Mouse (Mus musculus) limb, embryonic 13.5 days (tissue): ENCODE data around the gene Rtl10. TPM values are rescaled to one million over a fixed set of nuclear protein-coding genes. Genes with fewer than 3 reads are reported as not detected.
A peak's percentile ranks its signal among the peaks of the same experiment; 100 is the strongest.
"Not testable (repeated sequence)": the region's sequence is repeated elsewhere in the genome, so short reads cannot be mapped to it uniquely, and the experiment has no call there.

Source experiments
- ATAC-seq: fragments of 200-750 bp; cut with Nextera tagmentation; 2 replicates; pipeline ENCODE4 v1.8.0; 2017; ENCODE audit warnings: low read depth, moderate number of reproducible peaks, moderate TSS enrichment; ENCODE audit not compliant: low FRiP score
- H3K27ac ChIP-seq: fragments of 300-500 bp; sonication (generic); 2 replicates; pipeline ENCODE4 v1.5.1; 2015; ENCODE audit warnings: inconsistent platforms, mild to moderate bottlenecking, moderate library complexity
- H3K27me3 ChIP-seq: fragments of 300-500 bp; sonication (generic); 2 replicates; pipeline ENCODE4 v1.6.1; 2015; ENCODE audit warnings: mild to moderate bottlenecking, inconsistent platforms
- H3K36me3 ChIP-seq: fragments of 300-500 bp; sonication (generic); 2 replicates; pipeline ENCODE4 v1.6.1; 2015; ENCODE audit warnings: inconsistent platforms, mild to moderate bottlenecking, moderate library complexity
- H3K4me1 ChIP-seq: fragments of 300-500 bp; sonication (generic); 2 replicates; pipeline ENCODE4 v1.6.1; 2015; ENCODE audit warnings: inconsistent platforms
- H3K4me2 ChIP-seq: fragments of 300-500 bp; sonication (generic); replicated peaks from 2 replicates; pipeline ENCODE4 v1.6.1; 2015; ENCODE audit warnings: inconsistent platforms, mild to moderate bottlenecking, moderate library complexity
- H3K4me3 ChIP-seq: fragments of 300-500 bp; sonication (generic); 2 replicates; pipeline ENCODE4 v1.5.1; 2015; ENCODE audit warnings: moderate library complexity, mild to moderate bottlenecking, inconsistent platforms
- H3K9ac ChIP-seq: fragments of 300-500 bp; sonication (generic); 2 replicates; pipeline ENCODE4 v1.6.1; 2015; ENCODE audit warnings: mild to moderate bottlenecking, inconsistent platforms
- H3K9me3 ChIP-seq: fragments of 300-500 bp; sonication (generic); 2 replicates; pipeline ENCODE4 v1.6.1; 2016; ENCODE audit warnings: inconsistent platforms
- WGBS: fragments of 180-500 bp; shearing (Covaris S2); methylation state at CpG from one replicate; pipeline ENCODE4 v1.1.7; 2015; 5-methylcytosine and 5-hydroxymethylcytosine counted together
- polyA plus RNA-seq: library from polyadenylated mRNA; unstranded; fragments of >200 nt; fragmentation: Nextera tagmentation; extraction: Ambion mirVana; gene quantifications from 2 replicates; pipeline ENCODE4 v1.2.1, GENCODE M21; 2015

The Rtl10 gene
- polyA plus RNA-seq, 1 experiment from 2014 or later: 5.9 TPM

DNA sequence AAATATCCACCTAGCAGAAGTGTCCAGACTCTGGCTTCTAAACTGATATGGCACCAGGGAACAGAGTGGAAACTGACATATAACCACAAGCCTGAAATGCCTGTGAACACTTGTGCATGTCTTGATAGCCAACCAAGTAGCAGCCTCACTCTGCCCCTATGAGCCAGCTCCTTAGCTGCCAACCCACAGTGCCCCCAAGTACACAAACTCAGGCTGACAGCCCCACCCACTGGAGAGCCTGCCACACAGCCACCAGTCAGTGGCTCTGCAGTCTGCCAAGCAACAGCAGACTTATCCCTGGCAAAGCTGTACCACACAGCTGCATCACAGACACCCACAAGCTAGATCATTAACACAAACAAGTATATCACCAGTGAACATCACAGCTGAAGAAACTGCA lies 19.4 kb downstream of the Rtl10 start:
- no peak for ATAC-seq
- Histone ChIP-seq H3K4me3 (no peak overlapping the region), H3K27ac (no peak overlapping the region), H3K9ac (no peak overlapping the region), H3K4me1 (no peaks in the 10 kb centered on the region), H3K4me2 (no peak overlapping the region), H3K36me3 (no peaks in the 10 kb centered on the region), H3K27me3 (no peaks in the 10 kb centered on the region), H3K9me3 (no peaks in the 10 kb centered on the region)

GRCm38 (mm10) chr16:18523563-18524245 lies 25.0 kb downstream of the Rtl10 start:
- H3K27me3 ChIP-seq: no peaks in the 10 kb centered on the region
- H3K36me3 ChIP-seq: peaks cover 4% of the 10 kb centered on the region; the same call in 1 of the 2 replicates
- no peaks in the 10 kb centered on the region for H3K4me1 ChIP-seq
- no peak overlapping the region for H3K27ac ChIP-seq
- no peak overlapping the region for H3K4me2 ChIP-seq
- H3K4me3 ChIP-seq: no peak overlapping the region
- no peaks in the 10 kb centered on the region for H3K9me3 ChIP-seq
- ATAC-seq: no peak
- no peak overlapping the region for H3K9ac ChIP-seq
- WGBS: 90% methylated on average over 8 of the region's 8 CpGs

GRCm38 (mm10) chr16:18528656-18529055 lies 30.0 kb downstream of the Rtl10 start:
- H3K9me3 ChIP-seq: peaks cover 7% of the 10 kb centered on the region
- no peaks in the 10 kb centered on the region for H3K27me3 ChIP-seq
- H3K4me1 ChIP-seq: no peaks in the 10 kb centered on the region
- peaks cover 4% of the 10 kb centered on the region; the same call in 1 of the 2 replicates for H3K36me3 ChIP-seq
- H3K4me2 ChIP-seq: no peak overlapping the region
- 90% methylated on average over 5 of the region's 5 CpGs for WGBS
- H3K9ac ChIP-seq: no peak overlapping the region
- ATAC-seq: no peak
- H3K27ac ChIP-seq: no peak overlapping the region
- no peak overlapping the region for H3K4me3 ChIP-seq

DNA sequence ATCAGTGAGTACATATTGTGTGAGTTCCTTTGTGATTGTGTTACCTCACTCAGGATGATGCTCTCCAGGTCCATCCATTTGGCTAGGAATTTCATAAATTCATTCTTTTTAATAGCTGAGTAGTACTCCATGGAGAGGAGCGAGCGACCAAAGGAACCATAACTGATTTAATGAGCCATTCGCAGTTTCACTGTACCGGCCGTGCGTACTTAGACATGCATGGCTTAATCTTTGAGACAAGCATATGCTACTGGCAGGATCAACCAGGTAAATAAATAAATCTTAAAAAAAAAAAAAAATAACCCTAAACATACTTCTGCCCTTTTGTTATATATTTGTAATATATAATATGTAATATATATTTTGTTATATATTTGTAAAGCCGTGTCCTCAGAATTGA lies 34.4 kb downstream of the Rtl10 start:
- not testable (repeated sequence) for H3K27me3 ChIP-seq, H3K36me3 ChIP-seq, H3K4me1 ChIP-seq, H3K9ac ChIP-seq, H3K4me2 ChIP-seq, H3K27ac ChIP-seq, H3K4me3 ChIP-seq, H3K9me3 ChIP-seq
- WGBS: 92% methylated on average over 7 of the region's 7 CpGs
- ATAC-seq: peak; percentile 99

DNA sequence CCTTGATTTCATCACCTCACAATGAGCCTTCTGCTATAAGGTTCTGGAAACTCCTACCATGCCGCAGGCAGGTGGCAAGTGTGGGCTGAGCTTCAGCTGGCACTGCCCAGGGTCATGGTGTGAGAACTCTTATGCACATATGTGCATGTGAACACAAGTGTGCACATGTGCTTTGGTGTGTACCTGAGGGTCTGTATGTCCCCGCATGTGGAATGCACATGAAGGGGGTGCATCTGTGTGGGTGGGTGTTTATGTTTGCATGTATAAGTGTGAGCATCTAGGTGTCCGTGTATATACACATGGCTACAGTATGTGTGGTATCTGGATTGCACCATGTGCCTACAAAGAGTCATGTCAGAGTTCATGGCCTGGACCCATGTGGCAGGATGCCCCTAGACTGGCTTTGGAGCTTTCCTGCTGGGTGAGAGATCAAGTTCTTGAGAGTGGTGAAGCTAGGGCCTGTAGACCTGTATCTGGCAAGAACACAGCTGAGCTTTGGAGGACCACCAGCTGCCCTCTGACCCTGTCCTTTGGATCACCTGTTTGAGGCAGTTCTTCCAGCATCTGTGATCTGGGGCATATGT lies 38.8 kb downstream of the Rtl10 start:
- WGBS: 87% methylated on average over 3 of the region's 3 CpGs
- no peak for ATAC-seq
- Histone ChIP-seq H3K4me3 (no peak overlapping the region), H3K4me1 (peaks cover 11% of the 10 kb centered on the region; the same call in 1 of the 2 replicates), H3K9me3 (no peaks in the 10 kb centered on the region), H3K36me3 (no peaks in the 10 kb centered on the region), H3K27ac (no peak overlapping the region), H3K9ac (no peak overlapping the region), H3K27me3 (no peaks in the 10 kb centered on the region), H3K4me2 (no peak overlapping the region)

DNA sequence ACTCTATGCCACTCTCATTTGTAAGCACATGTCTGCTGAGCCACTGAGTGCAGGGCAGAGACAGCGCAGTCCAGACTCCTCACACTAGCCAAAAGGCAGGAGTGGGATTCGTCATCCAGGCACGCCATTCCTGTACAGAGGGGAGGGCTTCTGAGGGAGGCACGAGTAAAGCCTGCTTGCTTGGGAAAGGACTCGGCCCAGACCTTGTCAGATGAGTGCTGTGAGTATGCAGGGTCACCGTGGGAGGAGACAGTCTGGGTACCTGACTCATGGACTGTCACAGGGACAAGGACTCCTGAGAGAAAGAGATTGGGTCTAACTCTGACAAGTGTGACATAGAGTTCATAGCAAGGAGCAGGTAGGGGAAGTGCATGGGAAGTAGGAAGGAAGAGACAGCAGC lies 40.6 kb downstream of the Rtl10 start:
- H3K4me1 ChIP-seq: peaks cover 11% of the 10 kb centered on the region; the same call in 1 of the 2 replicates
- H3K9me3 ChIP-seq: no peaks in the 10 kb centered on the region
- H3K4me2 ChIP-seq: no peak overlapping the region
- WGBS: 63% methylated on average over 6 of the region's 6 CpGs
- H3K36me3 ChIP-seq: no peaks in the 10 kb centered on the region
- ATAC-seq: no peak
- no peak overlapping the region for H3K9ac ChIP-seq
- H3K27ac ChIP-seq: no peak overlapping the region
- no peaks in the 10 kb centered on the region for H3K27me3 ChIP-seq
- no peak overlapping the region for H3K4me3 ChIP-seq

DNA sequence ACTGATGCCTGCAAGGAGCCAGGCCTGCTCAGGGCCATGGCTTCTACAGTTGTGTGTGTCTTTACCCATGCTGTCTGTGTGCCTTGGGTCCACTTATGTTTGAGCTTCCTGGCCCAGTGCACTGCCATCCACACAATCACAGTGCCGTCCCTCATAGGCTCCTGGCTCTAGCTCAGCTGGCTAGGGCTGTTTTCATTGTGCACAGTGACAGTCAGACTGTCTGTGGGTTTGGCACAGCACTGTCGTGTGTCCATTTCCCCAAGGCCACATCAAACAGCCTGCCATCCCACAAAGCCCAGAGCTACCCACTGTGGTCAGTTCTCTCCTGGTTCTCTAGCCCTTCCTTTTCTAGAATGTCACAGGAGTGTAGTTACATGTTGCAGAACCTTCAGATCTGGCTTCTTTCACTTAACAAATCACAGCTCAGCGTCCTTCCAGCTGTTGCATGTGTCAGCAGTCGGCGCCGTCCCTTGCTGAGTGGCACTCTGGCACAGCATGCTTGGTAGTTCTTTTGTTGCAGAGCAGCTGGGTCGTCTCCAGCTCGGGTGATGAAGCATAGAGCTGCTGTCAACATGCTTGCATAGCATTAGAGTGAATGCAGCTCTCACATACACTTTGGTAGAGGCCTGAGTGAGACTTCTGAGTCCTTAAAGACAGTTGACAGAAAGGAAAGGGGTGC lies 44.6 kb downstream of the Rtl10 start:
- Histone ChIP-seq H3K27ac (no peak overlapping the region), H3K9me3 (no peaks in the 10 kb centered on the region), H3K4me3 (no peak overlapping the region), H3K36me3 (no peaks in the 10 kb centered on the region), H3K4me2 (no peak overlapping the region), H3K9ac (no peak overlapping the region), H3K4me1 (peaks cover 19% of the 10 kb centered on the region), H3K27me3 (no peaks in the 10 kb centered on the region)
- 70% methylated on average over 8 of the region's 8 CpGs for WGBS
- no peak for ATAC-seq

GRCm38 (mm10) chr16:18547891-18548290 lies 49.2 kb downstream of the Rtl10 start:
- Histone ChIP-seq H3K4me2 (no peak overlapping the region), H3K9ac (no peak overlapping the region), H3K4me3 (no peak overlapping the region), H3K27ac (no peak overlapping the region), H3K36me3 (no peaks in the 10 kb centered on the region; the same call in 1 of the 2 replicates), H3K27me3 (no peaks in the 10 kb centered on the region), H3K9me3 (no peaks in the 10 kb centered on the region), H3K4me1 (peaks cover 15% of the 10 kb centered on the region)
- no peak for ATAC-seq
- 77% methylated on average over 5 of the region's 5 CpGs for WGBS

Other genes starting within 250 kb of the Rtl10 start
- 3.5 TPM in 1 of 2 replicates, not detected in the other for gene Gm49776, start 240.6 kb upstream of the Rtl10 start, polyA plus RNA-seq
- 40.0 and 41.9 TPM in 2 replicates for gene Dgcr8, start 209.7 kb upstream of the Rtl10 start, polyA plus RNA-seq
- 22.5 and 24.9 TPM in 2 replicates for gene Tango2, start 150.8 kb upstream of the Rtl10 start, polyA plus RNA-seq
- 25.0 and 29.8 TPM in 2 replicates for gene Arvcf, start 150.7 kb upstream of the Rtl10 start, polyA plus RNA-seq
- 19.8 and 21.3 TPM in 2 replicates for gene Txnrd2, start 72.5 kb upstream of the Rtl10 start, polyA plus RNA-seq
- 87.4 and 89.4 TPM in 2 replicates for gene Comt, start 72.0 kb upstream of the Rtl10 start, polyA plus RNA-seq
- 20.4 and 21.4 TPM in 2 replicates for gene Gnb1l, start 188 bp upstream of the Rtl10 start, polyA plus RNA-seq
- gene Tbx1, start 91.8 kb downstream of the Rtl10 start, polyA plus RNA-seq: 5.5 and 6.0 TPM in 2 replicates
- gene Gp1bb, start 123.5 kb downstream of the Rtl10 start, polyA plus RNA-seq: 2.6 and 3.6 TPM in 2 replicates
- 5.9 and 6.0 TPM in 2 replicates for gene Gm49601, start 127.5 kb downstream of the Rtl10 start, polyA plus RNA-seq
- gene Sept5, start 131.1 kb downstream of the Rtl10 start, polyA plus RNA-seq: 37.0 and 41.7 TPM in 2 replicates